Mouse (Mus musculus) myocyte (in vitro differentiated cells): Measurements from ENCODE around the gene Ccdc9.

Experiments used
- E2F4 ChIP-seq: IDR thresholded peaks from one replicate; pipeline ENCODE4 v1.6.1; 2011; ENCODE audit warnings: mild to moderate bottlenecking, control low read depth, moderate library complexity; ENCODE audit not compliant: insufficient read depth
- MAX ChIP-seq: IDR thresholded peaks from one replicate; pipeline ENCODE4 v1.6.1; 2011; ENCODE audit warnings: low read depth, mild to moderate bottlenecking, control low read depth
- MYOD1 ChIP-seq, 3 experiments: IDR thresholded peaks; one replicate each; pipeline ENCODE4 v1.6.1; 2011; ENCODE audit warnings: control low read depth in 2 of 3, low read depth in 2 of 3, mild to moderate bottlenecking in 2 of 3, moderate library complexity in 1 of 3; ENCODE audit not compliant: insufficient read length in 2 of 3, control insufficient read depth in 1 of 3
- MYOG ChIP-seq, 3 experiments: IDR thresholded peaks; one replicate each; pipeline ENCODE4 v1.6.1; 2011; ENCODE audit warnings: control low read depth in 2 of 3, low read depth in 2 of 3, mild to moderate bottlenecking in 2 of 3; ENCODE audit not compliant: insufficient read length in 2 of 3, control insufficient read depth in 1 of 3, insufficient read depth in 1 of 3
- POLR2A ChIP-seq: IDR thresholded peaks from one replicate; pipeline ENCODE4 v1.6.1; 2011; ENCODE audit warnings: low read depth, mild to moderate bottlenecking, control low read depth, moderate library complexity; ENCODE audit not compliant: insufficient read length
- POLR2AphosphoS2 ChIP-seq: IDR thresholded peaks from one replicate; pipeline ENCODE4 v1.6.1; 2011; ENCODE audit warnings: low read depth, control low read depth; ENCODE audit not compliant: insufficient read length
- TCF12 ChIP-seq: IDR thresholded peaks from one replicate; pipeline ENCODE4 v1.6.1; 2011; ENCODE audit warnings: mild to moderate bottlenecking, control low read depth; ENCODE audit not compliant: poor library complexity, insufficient read depth, severe bottlenecking
- USF1 ChIP-seq: IDR thresholded peaks from one replicate; pipeline ENCODE4 v1.6.1; 2011; ENCODE audit warnings: low read depth, mild to moderate bottlenecking, control low read depth, moderate library complexity

DNA sequence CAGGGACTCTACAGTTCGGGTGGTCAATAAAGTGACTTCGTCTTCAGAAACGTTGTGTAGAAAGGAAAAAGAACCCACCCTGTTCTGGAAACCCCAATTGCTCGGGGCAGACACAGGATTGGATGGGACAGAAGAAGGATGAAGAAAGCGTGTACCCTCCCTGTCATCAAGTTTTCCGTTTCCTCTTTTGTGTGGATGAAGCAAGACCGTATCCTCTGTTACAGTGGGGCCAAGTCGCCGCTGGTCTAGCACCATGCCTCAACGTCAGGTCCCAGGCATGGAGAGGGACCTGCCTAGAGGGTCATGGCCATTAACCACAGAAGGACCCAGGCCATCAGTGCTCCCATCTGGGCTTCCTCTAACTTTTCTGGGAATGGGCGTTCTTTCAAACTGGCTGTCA, 28.8 kb downstream of the Ccdc9 start:
- no peak for TF ChIP-seq TCF12
- no peak for TF ChIP-seq MYOD1 (IDR thresholded peaks at IDR 0.05; ENCODE audit: control insufficient read depth in 1 of 3, insufficient read length in 2 of 3, low read depth in 2 of 3)
- TF ChIP-seq E2F4 = no peak
- TF ChIP-seq POLR2A = no peak
- TF ChIP-seq POLR2AphosphoS2 = no peak
- no peak for TF ChIP-seq USF1
- no peak for TF ChIP-seq MAX
- no peak for TF ChIP-seq MYOG (IDR thresholded peaks at IDR 0.05; ENCODE audit: control insufficient read depth in 1 of 3, insufficient read depth in 1 of 3, insufficient read length in 2 of 3, low read depth in 2 of 3)
